Mouse (Mus musculus) MEL (cell line): ENCODE results near the gene Hsd17b13. TPM values are rescaled to one million over a fixed set of nuclear protein-coding genes. Genes with fewer than 3 reads are reported as not detected.

Source experiments
- DNase-seq: peaks from one replicate; pipeline ENCODE4 v3.0.0; 2011; ENCODE audit warnings: low read depth, low spot score
- H3K27ac ChIP-seq: 2 replicates; pipeline ENCODE4 v1.5.1; 2012; ENCODE audit warnings: low read depth, mild to moderate bottlenecking, control low read depth, low read length, moderate library complexity; ENCODE audit not compliant: control insufficient read depth
- H3K27me3 ChIP-seq, 2 experiments: fragments of 150-350 bp in 1 of 2; sonication (generic) in 1 of 2; 2 replicates each; pipeline ENCODE4 v1.6.1; 2012; ENCODE audit warnings: low read length in 2 of 2, mild to moderate bottlenecking in 2 of 2, improper control_type of control experiment in 1 of 2, moderate library complexity in 1 of 2; ENCODE audit not compliant: insufficient read depth in 2 of 2, control insufficient read depth in 1 of 2
- H3K36me3 ChIP-seq, 2 experiments: 2 replicates each; pipeline ENCODE4 v1.6.1; 2012 to 2014; ENCODE audit warnings: low read length in 2 of 2, improper control_type of control experiment in 1 of 2, inconsistent platforms in 1 of 2, mild to moderate bottlenecking in 1 of 2; ENCODE audit not compliant: insufficient read depth in 2 of 2, control insufficient read depth in 1 of 2
- H3K4me1 ChIP-seq, 2 experiments: fragments of 150-350 bp in 1 of 2; sonication (generic) in 1 of 2; 2 replicates each; pipeline ENCODE4 v1.6.1; 2012; ENCODE audit warnings: low read length in 2 of 2, improper control_type of control experiment in 1 of 2, mild to moderate bottlenecking in 1 of 2; ENCODE audit not compliant: insufficient read depth in 2 of 2, control insufficient read depth in 1 of 2
- H3K4me3 ChIP-seq, 2 experiments: fragments of 150-350 bp in 1 of 2; sonication (generic) in 1 of 2; 2 replicates each; pipeline ENCODE4 v1.5.1; 2012; ENCODE audit warnings: low read depth in 2 of 2, low read length in 2 of 2, mild to moderate bottlenecking in 2 of 2, moderate library complexity in 2 of 2, control low read depth in 1 of 2, improper control_type of control experiment in 1 of 2; ENCODE audit not compliant: control insufficient read depth in 1 of 2, insufficient read depth in 1 of 2
- H3K79me2 ChIP-seq: 2 replicates; pipeline ENCODE4 v1.6.1; 2012; ENCODE audit warnings: mild to moderate bottlenecking, low read length, moderate library complexity; ENCODE audit not compliant: control insufficient read depth, poor library complexity, insufficient read depth
- H3K9ac ChIP-seq: 2 replicates; pipeline ENCODE4 v1.6.1; 2012; ENCODE audit warnings: low read depth, mild to moderate bottlenecking, control low read depth, low read length, moderate library complexity; ENCODE audit not compliant: control insufficient read depth, poor library complexity, severe bottlenecking
- H3K9me3 ChIP-seq: fragments of 150-350 bp; sonication (generic); replicated peaks from 2 replicates; pipeline ENCODE4 v1.6.1; 2012; ENCODE audit warnings: mild to moderate bottlenecking, low read length, improper control_type of control experiment, moderate library complexity; ENCODE audit not compliant: insufficient read depth
- CHD1 ChIP-seq: IDR thresholded peaks from 2 replicates; pipeline ENCODE4 v1.6.1; 2012; ENCODE audit warnings: low read depth, mild to moderate bottlenecking, inconsistent platforms, low read length, improper control_type of control experiment
- CTCF ChIP-seq, 3 experiments: IDR thresholded peaks in 2 of 3; conservative IDR thresholded peaks in 1 of 3; 2 replicates each; pipeline ENCODE4 v1.5.1; 2011 to 2012; ENCODE audit warnings: low read length in 3 of 3, low read depth in 2 of 3, mild to moderate bottlenecking in 2 of 3, improper control_type of control experiment in 1 of 3, inconsistent platforms in 1 of 3, mixed read lengths in 1 of 3, moderate library complexity in 1 of 3; ENCODE audit not compliant: control insufficient read depth in 1 of 3, insufficient read depth in 1 of 3, poor library complexity in 1 of 3, severe bottlenecking in 1 of 3
- E2F4 ChIP-seq: IDR thresholded peaks from 2 replicates; pipeline ENCODE4 v1.6.1; 2011; ENCODE audit warnings: low read depth, low read length, improper control_type of control experiment, borderline replicate concordance
- EP300 ChIP-seq, 2 experiments: IDR thresholded peaks; 2 replicates each; pipeline ENCODE4 v1.6.1; 2011; ENCODE audit warnings: improper control_type of control experiment in 2 of 2, low read length in 2 of 2, low read depth in 1 of 2, mild to moderate bottlenecking in 1 of 2
- ETS1 ChIP-seq: IDR thresholded peaks from 2 replicates; pipeline ENCODE4 v1.6.1; 2012; ENCODE audit warnings: low read depth, mild to moderate bottlenecking, inconsistent platforms, low read length, improper control_type of control experiment, moderate library complexity
- GATA1 ChIP-seq: IDR thresholded peaks from 2 replicates; pipeline ENCODE4 v1.6.1; 2011; ENCODE audit warnings: low read depth, low read length, improper control_type of control experiment
- JUND ChIP-seq: IDR thresholded peaks from 2 replicates; pipeline ENCODE4 v1.6.1; 2011; ENCODE audit warnings: low read depth, mild to moderate bottlenecking, improper control_type of control experiment, low read length
- KAT2A ChIP-seq: conservative IDR thresholded peaks from 2 replicates; pipeline ENCODE4 v1.6.1; 2012; ENCODE audit warnings: low read depth, low read length, improper control_type of control experiment, inconsistent platforms
- MAFK ChIP-seq: IDR thresholded peaks from 2 replicates; pipeline ENCODE4 v1.6.1; 2011; ENCODE audit warnings: low read depth, mild to moderate bottlenecking, low read length, improper control_type of control experiment, borderline replicate concordance
- MAX ChIP-seq: IDR thresholded peaks from 2 replicates; pipeline ENCODE4 v1.6.1; 2011; ENCODE audit warnings: low read length, improper control_type of control experiment
- MEF2A ChIP-seq: IDR thresholded peaks from 2 replicates; pipeline ENCODE4 v1.6.1; 2014; ENCODE audit warnings: low read depth, mild to moderate bottlenecking, inconsistent platforms, low read length, improper control_type of control experiment; ENCODE audit not compliant: poor library complexity, insufficient replicate concordance, severe bottlenecking; ENCODE audit errors: extremely low read depth
- MXI1 ChIP-seq: IDR thresholded peaks from 2 replicates; pipeline ENCODE4 v1.6.1; 2011; ENCODE audit warnings: mild to moderate bottlenecking, low read depth, low read length, improper control_type of control experiment
- MYB ChIP-seq: IDR thresholded peaks from 2 replicates; pipeline ENCODE4 v1.6.1; 2011; ENCODE audit warnings: mild to moderate bottlenecking, low read depth, low read length, improper control_type of control experiment
- MYC ChIP-seq: IDR thresholded peaks from 2 replicates; pipeline ENCODE4 v1.6.1; 2011; ENCODE audit warnings: low read depth, mild to moderate bottlenecking, low read length, improper control_type of control experiment, moderate library complexity
- NELFE ChIP-seq: IDR thresholded peaks from 2 replicates; pipeline ENCODE4 v1.6.1; 2011; ENCODE audit warnings: low read depth, low read length, improper control_type of control experiment
- POLR2A ChIP-seq, 2 experiments: IDR thresholded peaks; 2 replicates each; pipeline ENCODE4 v1.6.1; 2011 to 2012; ENCODE audit warnings: low read length in 2 of 2, mild to moderate bottlenecking in 2 of 2, control low read depth in 1 of 2, improper control_type of control experiment in 1 of 2, low read depth in 1 of 2, moderate library complexity in 1 of 2; ENCODE audit not compliant: control insufficient read depth in 1 of 2, insufficient read depth in 1 of 2, poor library complexity in 1 of 2
- POLR2AphosphoS5 ChIP-seq: IDR thresholded peaks from 2 replicates; pipeline ENCODE4 v1.6.1; 2012; ENCODE audit warnings: low read depth, borderline replicate concordance, mild to moderate bottlenecking, inconsistent platforms, low read length, moderate library complexity, mixed read lengths
- RAD21 ChIP-seq: IDR thresholded peaks from 2 replicates; pipeline ENCODE4 v1.6.1; 2011; ENCODE audit warnings: mild to moderate bottlenecking, low read depth, low read length, improper control_type of control experiment
- RCOR1 ChIP-seq: IDR thresholded peaks from 2 replicates; pipeline ENCODE4 v1.6.1; 2012; ENCODE audit warnings: low read depth, mild to moderate bottlenecking, inconsistent platforms, low read length, improper control_type of control experiment
- SIN3A ChIP-seq: IDR thresholded peaks from 2 replicates; pipeline ENCODE4 v1.6.1; 2012; ENCODE audit warnings: low read length, improper control_type of control experiment, inconsistent platforms
- SMC3 ChIP-seq: IDR thresholded peaks from 2 replicates; pipeline ENCODE4 v1.6.1; 2011; ENCODE audit warnings: low read depth, low read length, improper control_type of control experiment
- TCF12 ChIP-seq: IDR thresholded peaks from 2 replicates; pipeline ENCODE4 v1.6.1; 2014; ENCODE audit warnings: low read depth, mild to moderate bottlenecking, inconsistent platforms, low read length, improper control_type of control experiment, moderate library complexity
- USF1 ChIP-seq: IDR thresholded peaks from 2 replicates; pipeline ENCODE4 v1.6.1; 2014; ENCODE audit warnings: low read depth, mild to moderate bottlenecking, inconsistent platforms, low read length, improper control_type of control experiment, moderate library complexity
- USF2 ChIP-seq, 2 experiments: IDR thresholded peaks; 2 replicates each; pipeline ENCODE4 v1.6.1; 2011 to 2012; ENCODE audit warnings: improper control_type of control experiment in 2 of 2, low read length in 2 of 2, borderline replicate concordance in 1 of 2, inconsistent platforms in 1 of 2, low read depth in 1 of 2, mild to moderate bottlenecking in 1 of 2; ENCODE audit not compliant: insufficient read depth in 1 of 2
- ZC3H11A ChIP-seq: IDR thresholded peaks from 2 replicates; pipeline ENCODE4 v1.6.1; 2012; ENCODE audit warnings: low read depth, mild to moderate bottlenecking, inconsistent platforms, low read length, improper control_type of control experiment
- ZKSCAN1 ChIP-seq: IDR thresholded peaks from 2 replicates; pipeline ENCODE4 v1.6.1; 2012; ENCODE audit warnings: low read depth, mild to moderate bottlenecking, inconsistent platforms, low read length, improper control_type of control experiment, moderate library complexity
- ZNF384 ChIP-seq: IDR thresholded peaks from 2 replicates; pipeline ENCODE4 v1.6.1; 2012; ENCODE audit warnings: low read depth, mild to moderate bottlenecking, inconsistent platforms, low read length, improper control_type of control experiment
- polyA plus RNA-seq, 2 experiments: library from polyadenylated mRNA; stranded (reverse) in 1 of 2; unstranded in 1 of 2; fragments of >175 nt in 1 of 2; fragments of >200 nt in 1 of 2; gene quantifications; 2 replicates each; pipeline versions ENCODE4 v1.2.1 to v1.2.4; 2012; ENCODE audit warnings: low replicate concordance in 2 of 2, low read depth in 1 of 2; ENCODE audit not compliant: insufficient read length in 2 of 2, insufficient read depth in 1 of 2, missing spikeins in 1 of 2
- total RNA-seq: library from RNA; depleted of rRNA; stranded (reverse); fragments of 300-350 nt; gene quantifications from 2 replicates; pipeline ENCODE4 v1.2.3, GENCODE M21; 2012

The Hsd17b13 gene
- total and polyA plus RNA-seq, 3 experiments, result 0.08 TPM; not detected in 2

DNA sequence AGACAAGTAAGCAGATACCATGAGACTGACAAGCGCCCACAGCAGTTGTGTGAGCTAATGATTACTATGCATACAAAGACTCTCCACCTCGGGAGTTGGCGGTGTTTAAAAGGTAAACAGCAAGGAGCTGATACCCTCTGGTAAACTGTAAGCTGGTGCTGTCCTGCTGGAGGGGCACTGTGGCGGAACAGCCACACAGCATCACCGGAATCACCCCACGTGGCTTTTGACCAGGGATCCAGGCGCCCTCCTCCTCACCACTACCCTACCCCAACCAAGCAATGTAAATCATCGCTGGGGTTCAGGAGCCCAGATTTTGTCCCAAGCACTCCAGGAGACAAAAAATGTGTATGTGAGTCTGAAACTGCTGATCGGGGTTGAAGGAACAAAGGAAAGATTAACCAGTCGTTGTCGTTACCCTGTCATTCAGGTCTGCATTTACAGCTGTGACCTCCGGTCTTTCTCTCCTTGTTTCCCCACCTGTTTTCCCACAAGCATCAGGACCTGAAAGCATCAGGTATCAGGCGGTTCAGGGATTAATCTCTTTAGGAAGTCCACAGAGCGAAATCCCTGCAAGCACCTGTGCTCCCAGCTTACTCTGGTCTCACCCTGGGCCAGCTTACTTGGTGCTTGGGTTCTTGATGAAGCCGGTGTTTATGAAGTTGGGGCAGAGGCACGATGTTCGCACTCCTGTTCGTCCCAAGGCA is 25.5 kb upstream of the Hsd17b13 start (continued):
- no peak for TF ChIP-seq POLR2AphosphoS5

GRCm38 (mm10) chr5:103999738-104000137 is 22.5 kb upstream of the Hsd17b13 start:
- Histone ChIP-seq H3K4me1 (peaks cover 4 to 9% of the 10 kb centered on the region in 2 experiments; a peak in 3 of 4 replicates), H3K9me3 (no peaks in the 10 kb centered on the region), H3K27ac (no peak overlapping the region), H3K9ac (no peak overlapping the region), H3K27me3 (no peaks in the 10 kb centered on the region), H3K79me2 (no peaks in the 10 kb centered on the region), H3K36me3 (peaks cover 0 to 10% of the 10 kb centered on the region in 2 experiments; a peak in 2 of 4 replicates), H3K4me3 (no peak overlapping the region)
- TF ChIP-seq ETS1 (0 out of 2 replicates have a peak, but pooled peaks have one; percentile 31), ZC3H11A (peak; percentile 94), RCOR1 (no peak), ZNF384 (0 out of 2 replicates have a peak, but pooled peaks have one; percentile 18), SMC3 (peak; percentile 96), SIN3A (peak; percentile 47), CTCF (IDR thresholded peaks at IDR 0.05 in 2 of 3, conservative IDR thresholded peaks at IDR 0.05 in 1 of 3; ENCODE audit: control insufficient read depth in 1 of 3, insufficient read depth in 1 of 3, low read depth in 2 of 3, low read length in 3 of 3, poor library complexity in 1 of 3, severe bottlenecking in 1 of 3) (peak; percentile 87 to 97 (median 92)), CHD1 (no peak), USF1 (no peak)
- peak; percentile 87 for DNase-seq

DNA sequence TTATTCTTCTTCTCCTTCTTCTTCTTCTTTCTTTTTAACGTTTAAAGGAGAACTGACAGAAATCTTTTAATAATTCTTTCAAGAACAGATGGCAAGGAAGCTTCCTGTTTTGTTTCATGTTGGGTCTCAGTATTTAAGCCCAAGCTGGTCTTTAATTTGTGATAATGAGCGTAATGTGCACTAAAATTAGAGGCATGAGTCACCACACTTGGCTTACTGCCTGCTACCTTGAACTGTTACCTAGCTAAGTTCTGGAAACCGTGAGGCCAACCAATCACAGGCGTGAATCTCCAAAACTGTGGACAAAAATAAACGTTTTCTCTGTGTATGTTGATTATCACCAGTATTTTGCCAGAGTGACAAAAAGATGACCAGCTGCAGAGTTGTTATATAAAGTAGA is 21.5 kb upstream of the Hsd17b13 start:
- Histone ChIP-seq H3K4me3 (no peak overlapping the region), H3K9ac (no peak overlapping the region), H3K36me3 (peaks cover 0 to 12% of the 10 kb centered on the region in 2 experiments; a peak in 2 of 4 replicates), H3K27ac (no peak overlapping the region; the same call in 1 of the 2 replicates), H3K79me2 (no peaks in the 10 kb centered on the region), H3K27me3 (no peaks in the 10 kb centered on the region), H3K9me3 (no peaks in the 10 kb centered on the region), H3K4me1 (peaks cover 4 to 9% of the 10 kb centered on the region in 2 experiments; a peak in 3 of 4 replicates)
- no peak for TF ChIP-seq MXI1
- TF ChIP-seq MEF2A, result peak; percentile 93; the same call in 1 of the 2 replicates
- TF ChIP-seq RCOR1, result peak; percentile 59
- peak; percentile 68 for TF ChIP-seq SIN3A
- no peak for TF ChIP-seq NELFE
- TF ChIP-seq ZKSCAN1, result no peak
- peak; percentile 37; the same call in 1 of the 2 replicates for TF ChIP-seq TCF12
- no peak for TF ChIP-seq MAFK
- no peak for TF ChIP-seq POLR2AphosphoS5
- TF ChIP-seq MYB, result no peak
- no peak for TF ChIP-seq MYC
- TF ChIP-seq POLR2A (IDR thresholded peaks at IDR 0.05; ENCODE audit: control insufficient read depth in 1 of 2, insufficient read depth in 1 of 2, low read depth in 1 of 2, low read length in 2 of 2, poor library complexity in 1 of 2), result no peak
- peak; percentile 82 for TF ChIP-seq JUND
- no peak for TF ChIP-seq KAT2A
- no peak for TF ChIP-seq MAX
- TF ChIP-seq RAD21, result no peak
- no peak for TF ChIP-seq E2F4
- no peak for TF ChIP-seq ZNF384
- no peak for TF ChIP-seq CHD1
- TF ChIP-seq USF2 (IDR thresholded peaks at IDR 0.05; ENCODE audit: borderline replicate concordance in 1 of 2, insufficient read depth in 1 of 2, low read depth in 1 of 2, low read length in 2 of 2), result no peak
- peak; percentile 53 to 59 for TF ChIP-seq EP300 (IDR thresholded peaks at IDR 0.05; ENCODE audit: low read depth in 1 of 2, low read length in 2 of 2)
- peak; percentile 92 for TF ChIP-seq ETS1
- 0 out of 2 replicates have a peak, but pooled peaks have one; percentile 18 for TF ChIP-seq GATA1
- DNase-seq, result peak; percentile 85
